Mouse (Mus musculus): ENCODE results near the gene Ran.
A peak's percentile ranks its signal among the peaks of the same experiment; 100 is the strongest.
"Not testable (repeated sequence)": the region's sequence is repeated elsewhere in the genome, so short reads cannot be mapped to it uniquely, and the experiment has no call there.

Gene Ran

DNA sequence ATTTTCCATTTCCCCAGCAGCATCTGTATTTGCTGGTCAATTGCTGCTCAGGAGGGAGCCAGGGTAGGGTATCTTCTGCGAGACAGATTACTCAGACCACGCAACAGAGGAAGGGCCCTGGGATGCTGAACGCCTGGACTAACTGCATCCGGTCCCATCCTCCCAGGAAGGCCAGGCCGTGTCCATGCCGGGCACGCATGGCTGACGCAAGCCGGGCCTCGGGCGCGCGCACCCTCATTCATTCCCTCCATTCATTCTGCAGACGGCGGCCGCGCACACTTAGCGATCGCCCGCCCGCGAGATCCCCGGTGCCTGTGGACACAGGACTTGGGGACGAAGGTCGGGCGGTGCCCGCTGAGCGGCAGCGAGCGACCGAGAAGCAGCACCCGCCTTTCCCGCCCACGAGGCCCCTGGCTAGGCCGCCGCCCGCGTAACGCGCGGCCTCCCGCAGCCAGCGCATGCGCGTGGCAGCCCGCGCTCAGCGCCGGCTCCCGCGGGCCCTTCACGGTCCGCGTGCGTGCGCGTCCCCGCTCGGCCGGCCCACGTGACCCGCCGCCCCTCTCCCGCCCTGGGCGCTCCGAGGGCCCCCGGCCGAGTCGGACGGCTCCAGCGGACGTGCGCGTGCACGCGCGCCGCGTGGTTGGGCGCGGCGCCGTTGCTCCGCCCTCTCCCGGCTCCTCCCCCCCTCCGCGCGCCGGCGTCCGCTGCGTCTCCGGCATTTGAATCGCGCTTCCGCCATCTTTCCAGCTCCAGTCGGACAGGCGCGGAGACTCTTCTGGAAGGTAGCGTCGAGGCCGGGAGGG, at the start of gene Ran:
Gene Ran, plus strand, starts transcription at position 573 of the 803 bp plus-strand sequence.
- DNase-seq (ENCODE audit: low read depth), result peak; percentile 82

DNA sequence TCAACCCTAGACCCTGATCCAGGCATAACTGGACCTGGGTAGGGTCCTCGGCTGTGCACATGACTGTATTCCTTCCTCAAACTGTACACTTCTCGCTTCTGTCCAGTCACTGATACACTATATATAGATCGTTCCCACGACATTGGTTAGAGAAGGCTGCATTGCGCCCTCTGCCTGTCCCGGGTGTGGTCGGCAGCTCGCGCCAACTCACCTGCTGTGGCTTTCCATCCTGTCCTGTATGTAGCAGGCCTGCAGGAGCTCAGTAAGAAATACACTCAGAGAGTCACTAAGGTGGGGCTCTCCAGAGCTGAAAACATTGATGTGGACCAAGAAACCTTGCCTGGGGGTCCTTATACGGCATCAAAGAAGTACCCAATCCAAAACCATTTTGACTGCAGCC, 49.0 kb upstream of the Ran start:
- no peak for DNase-seq (ENCODE audit: low read depth)

DNA sequence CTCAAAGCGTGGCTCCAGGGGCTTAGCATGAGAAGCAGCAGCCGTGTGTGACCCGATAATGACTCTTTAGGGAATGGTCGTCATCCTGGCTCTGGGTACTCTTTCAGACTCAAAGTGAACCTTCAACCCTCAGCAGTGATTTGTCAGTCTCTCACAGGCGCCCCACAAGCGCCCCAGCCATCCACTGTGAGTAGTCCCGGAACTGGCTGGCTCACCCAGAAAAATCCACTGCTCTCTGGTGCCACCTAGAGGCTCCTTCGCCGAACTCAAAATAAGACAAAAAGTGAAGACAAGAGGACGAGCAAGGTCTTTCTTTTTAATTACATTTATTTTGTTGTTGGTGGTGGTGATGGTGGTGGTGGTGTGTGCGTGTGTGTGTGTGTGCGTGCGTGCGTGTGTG, 48.6 kb upstream of the Ran start:
- DNase-seq (ENCODE audit: low read depth), result peak; percentile 66

DNA sequence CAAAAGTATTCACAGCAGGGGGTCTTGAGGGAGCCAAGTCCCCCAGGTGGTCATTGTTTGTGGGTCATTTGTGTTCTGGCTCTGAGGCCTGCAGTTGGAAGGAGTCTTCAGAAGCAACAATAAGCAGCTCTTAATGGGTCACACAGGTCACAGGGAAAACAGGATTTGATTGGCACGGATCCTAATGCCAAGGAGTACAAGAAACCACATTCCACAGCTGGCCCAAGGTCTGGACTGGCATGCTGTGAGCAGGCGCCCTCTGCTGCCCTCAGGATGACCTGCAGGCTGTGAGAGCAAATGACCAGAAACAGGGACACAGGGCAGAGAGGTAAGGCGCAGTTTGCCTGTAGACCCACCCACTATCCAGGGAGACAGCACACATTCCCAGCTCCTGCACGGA, 43.6 kb upstream of the Ran start:
- DNase-seq (ENCODE audit: low read depth), result peak; percentile 10

DNA sequence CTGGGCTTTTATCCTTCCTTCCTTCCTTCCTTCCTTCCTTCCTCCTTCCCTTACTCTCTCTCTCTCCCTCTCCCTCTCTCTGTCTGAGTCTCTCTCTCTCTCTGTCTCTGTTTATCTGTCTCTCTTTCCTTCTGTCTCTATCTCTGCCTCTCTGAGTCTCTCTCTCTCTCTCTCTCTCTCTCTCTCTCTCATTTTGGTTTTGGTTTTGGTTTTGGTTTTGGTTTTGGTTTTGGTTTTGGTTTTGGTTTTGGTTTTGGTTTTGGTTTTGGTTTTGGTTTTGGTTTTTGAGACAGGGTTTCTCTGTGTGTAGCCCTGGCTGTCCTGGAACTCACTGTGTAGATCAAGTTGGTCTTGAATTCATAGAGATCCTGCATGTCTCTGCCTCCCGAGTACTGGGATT, 42.4 kb upstream of the Ran start:
- not testable (repeated sequence) for DNase-seq (ENCODE audit: low read depth)

DNA sequence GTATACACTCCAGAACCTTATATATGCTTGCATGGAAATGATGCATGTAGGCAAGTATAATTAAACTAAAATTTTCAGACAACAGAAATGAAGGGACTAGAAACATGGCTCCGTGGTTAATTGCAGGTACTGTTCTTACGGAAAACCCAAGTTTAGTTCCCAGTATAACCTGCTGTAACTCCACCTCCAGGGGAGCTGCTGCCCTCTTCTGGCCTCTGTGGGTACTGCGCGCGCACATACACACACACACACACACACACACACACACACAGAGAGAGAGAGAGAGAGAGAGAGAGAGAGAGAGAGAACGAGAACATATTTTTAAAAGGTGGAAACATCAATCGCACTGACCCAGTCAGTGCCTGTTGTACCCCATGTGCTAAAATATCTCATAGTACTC, 40.9 kb upstream of the Ran start:
- DNase-seq (ENCODE audit: low read depth), result no peak

DNA sequence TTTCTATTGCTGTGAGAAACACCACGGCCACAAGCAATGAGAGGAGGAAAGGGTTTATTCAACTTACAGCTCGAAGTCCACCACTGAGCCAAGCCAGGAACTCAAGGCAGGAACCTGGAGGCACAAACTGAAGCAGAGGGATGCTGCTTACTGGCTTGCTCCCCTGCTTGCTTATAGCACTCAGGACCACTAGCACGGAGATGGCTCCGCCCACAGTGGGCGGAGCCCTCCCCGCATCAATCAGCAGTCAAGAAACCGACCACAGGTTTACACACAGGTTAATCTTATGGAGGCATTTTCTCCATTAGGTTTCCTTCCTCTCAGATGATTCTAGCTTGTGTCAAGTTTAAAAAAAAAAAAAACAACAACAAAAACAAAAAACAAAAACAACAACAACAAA, 39.0 kb upstream of the Ran start:
- no peak for DNase-seq (ENCODE audit: low read depth)

DNA sequence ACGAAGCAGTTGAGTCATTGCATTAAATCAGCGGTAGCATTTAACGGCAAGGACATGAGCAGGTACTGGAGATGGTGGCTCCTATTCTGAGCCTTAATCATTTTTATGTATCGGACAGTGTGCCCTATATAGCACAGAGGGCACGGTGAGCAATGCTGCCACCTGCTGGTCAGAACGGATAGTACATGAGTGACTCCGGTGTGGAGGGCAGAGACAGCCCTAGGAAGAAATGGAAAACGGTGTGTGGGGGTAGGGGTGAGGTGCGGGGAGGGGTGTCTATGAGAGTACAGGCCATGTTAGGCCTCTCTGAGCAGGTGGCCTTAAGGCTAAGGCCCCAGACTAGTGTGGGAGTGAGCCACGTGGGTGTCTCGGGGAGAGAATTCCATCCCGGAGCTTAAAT, 38.3 kb upstream of the Ran start:
- DNase-seq (ENCODE audit: low read depth), result peak; percentile 44

DNA sequence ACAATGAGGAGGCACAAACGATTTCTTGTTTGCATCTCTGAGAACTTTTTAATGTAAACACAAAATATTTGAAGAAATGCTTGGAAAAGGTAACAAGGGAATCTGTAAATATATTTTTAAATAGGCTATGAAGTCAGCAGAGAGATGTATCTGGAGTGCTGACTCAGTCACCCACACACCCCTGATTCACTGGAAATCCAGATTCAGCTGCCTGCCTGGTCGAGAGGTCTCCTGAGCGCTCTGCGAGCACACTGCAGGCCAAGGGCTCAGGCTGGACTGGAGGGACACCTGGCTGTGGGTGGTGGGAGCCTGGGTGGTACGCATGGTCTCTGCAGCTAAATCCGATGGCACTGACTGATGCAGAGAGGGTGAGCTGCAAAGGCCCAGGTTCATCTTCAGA, 35.3 kb upstream of the Ran start:
- no peak for DNase-seq (ENCODE audit: low read depth)

DNA sequence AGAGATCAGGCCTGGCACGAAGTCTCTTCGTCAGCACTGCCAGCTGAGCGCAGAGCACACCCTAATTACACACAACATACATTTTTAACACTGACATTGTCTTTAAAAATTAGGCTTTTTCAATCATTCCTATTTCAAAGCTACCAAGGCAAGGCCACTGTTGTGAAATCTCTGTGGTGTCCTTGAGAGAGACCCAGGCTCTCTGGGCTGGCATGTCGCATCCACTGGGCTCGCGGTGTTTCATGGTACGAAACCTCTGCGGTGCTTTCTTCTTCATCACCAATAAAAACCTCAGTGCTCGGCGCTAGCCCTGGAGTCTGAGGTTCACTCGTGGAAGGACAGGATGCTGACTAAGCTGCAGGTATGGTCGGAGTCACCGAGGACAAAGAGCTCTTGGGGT, 33.9 kb upstream of the Ran start:
- no peak for DNase-seq (ENCODE audit: low read depth)

DNA sequence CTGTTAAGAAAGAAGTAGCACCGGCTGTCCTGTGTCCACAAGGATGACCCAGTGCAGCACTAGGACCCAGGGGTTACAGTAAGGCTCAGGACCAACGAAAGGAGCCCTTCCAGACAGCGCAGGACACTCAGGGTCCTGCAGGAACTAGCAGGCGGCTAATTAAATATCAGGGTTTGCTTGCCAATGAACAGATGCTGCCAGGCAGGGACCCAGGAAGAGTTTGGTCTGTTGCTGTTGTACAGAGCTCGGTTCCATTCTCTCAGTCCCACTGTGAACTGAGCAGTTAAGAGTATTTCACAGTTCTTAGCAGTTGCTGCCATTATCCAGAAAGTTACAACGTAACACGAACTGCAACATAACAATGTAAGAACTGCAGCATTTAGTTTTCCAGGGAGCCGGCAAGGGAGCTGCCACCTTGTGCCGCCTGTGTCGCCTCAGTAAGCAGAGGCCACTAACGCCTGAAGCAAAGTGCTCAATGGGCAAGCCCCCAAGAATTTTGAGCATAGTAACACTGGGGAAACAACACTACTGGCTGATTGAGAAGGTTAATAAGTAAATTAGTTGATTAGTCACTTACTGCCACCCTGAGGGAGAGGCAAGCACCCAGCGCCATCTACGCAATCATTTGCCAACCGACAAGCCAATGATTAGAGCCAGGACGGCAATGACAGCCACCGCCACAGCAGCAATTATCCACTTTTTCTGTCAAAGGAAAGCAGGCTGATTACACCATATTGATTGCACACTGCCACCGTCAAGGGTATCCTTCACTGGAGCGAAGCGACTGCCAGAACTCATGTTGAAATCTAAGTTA, 32.5 kb upstream of the Ran start:
- no peak for DNase-seq (ENCODE audit: low read depth)

DNA sequence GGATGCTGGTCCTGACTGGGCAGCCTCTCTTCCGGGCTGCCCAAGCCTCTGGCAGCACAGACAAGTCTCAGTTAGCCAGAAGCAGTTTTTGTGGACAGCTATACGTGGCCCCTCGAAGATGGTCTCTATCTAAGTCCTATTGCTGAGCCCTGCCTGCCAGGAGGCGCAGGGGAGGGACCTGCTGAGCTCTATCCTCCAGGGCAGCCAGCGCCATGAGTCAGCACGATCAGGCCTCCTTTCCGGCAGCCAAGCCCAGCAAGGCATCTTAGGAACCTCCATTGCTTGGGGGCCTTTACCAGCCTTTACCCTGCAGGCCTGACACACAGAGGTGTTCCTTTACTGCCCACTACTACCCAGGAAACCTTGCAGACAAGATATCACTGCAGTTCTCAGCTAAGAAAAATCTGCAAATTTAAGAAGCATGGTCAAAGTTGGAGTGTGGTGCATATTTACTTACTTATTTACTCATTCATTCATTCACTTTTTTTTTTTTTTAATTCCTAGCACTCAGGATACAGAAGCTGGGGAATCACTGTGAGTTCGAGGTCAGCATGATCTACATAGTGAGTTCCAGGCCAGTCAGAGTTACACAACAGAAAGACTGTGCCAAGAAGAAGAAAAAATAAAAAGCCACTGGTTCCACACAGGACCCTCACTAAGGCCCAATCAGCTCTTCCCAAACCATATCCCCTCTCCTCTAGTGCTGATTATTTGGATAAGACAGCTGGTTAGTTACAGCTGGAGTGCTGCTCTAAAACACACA, 19.0 kb upstream of the Ran start:
- no peak for DNase-seq (ENCODE audit: low read depth)

DNA sequence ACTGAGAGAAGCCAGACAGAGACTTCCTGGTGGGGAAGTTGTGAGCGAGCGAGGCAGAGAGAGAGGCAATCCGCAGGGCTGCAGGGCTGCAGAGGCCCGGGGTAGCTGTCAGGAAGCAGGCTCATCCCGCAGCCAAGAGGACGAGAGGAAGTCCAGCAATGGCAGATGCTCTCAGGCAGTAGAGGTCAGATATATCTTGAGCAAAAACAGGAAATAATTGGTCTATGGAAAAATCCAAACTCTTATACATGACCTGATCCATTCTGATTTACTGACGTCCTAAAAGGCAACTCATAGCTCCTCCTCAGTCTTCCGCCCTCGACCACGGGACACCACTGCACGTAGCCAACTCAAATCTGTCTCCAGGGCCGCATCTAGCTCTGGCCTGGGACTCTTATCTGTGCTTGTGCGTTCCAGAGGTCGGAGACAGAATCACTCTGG, 17.3 kb upstream of the Ran start:
- DNase-seq (ENCODE audit: low read depth), result no peak

DNA sequence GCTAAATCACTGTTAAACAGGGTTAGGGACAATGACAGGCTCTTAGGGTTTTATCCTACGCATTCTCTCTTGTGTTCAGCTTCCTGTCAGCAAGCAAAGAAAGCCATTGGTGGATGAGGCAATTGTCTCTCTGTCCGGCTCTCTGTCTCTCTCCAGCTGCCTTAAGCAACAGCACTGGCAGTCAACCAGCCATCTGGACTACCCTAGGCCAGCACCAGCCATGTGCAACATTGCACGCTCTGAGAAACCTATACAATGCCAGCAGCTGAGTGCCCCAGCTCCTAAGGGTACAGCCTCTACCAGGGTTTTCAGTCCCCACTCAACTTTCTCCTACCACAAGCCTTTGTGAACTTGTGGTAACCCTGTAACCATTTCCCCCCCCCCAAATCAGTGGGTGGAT, 14.5 kb upstream of the Ran start:
- no peak for DNase-seq (ENCODE audit: low read depth)

DNA sequence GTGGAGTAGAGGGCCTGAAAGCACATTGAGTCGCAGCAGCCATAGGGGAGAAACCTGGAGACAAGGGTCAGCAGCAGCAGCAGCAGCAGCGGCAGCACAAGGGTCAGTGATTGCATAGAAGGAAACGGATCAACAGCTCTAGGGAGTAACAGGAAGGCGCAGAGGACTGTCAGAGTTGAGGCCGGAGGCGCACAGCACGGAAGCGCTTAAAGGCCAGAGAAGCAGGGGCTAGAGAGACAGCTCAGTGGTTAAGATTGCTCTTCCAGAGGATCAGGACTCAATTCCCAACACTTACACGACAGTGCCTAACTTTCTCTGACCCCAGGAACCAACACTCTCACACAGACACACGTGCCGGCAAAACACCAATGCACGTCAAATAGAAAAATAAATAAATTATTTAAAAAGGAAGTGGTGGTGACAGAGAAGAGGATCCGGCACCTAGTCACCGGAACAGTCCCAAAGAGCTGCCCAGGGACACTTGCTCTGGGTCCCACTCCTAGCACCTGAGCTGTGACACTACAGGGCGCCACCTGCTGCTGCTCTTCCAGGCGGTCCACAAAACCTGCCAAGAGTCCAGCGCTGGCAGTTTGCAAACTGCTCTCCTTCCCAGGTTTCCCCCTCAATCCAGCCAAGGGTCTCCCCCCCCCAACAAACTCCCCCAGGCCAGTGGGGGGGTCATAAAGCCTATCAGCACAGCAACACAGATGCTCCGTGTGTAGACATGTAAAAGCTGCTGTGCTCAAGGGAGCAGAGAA, 13.7 kb upstream of the Ran start:
- DNase-seq (ENCODE audit: low read depth), result no peak

DNA sequence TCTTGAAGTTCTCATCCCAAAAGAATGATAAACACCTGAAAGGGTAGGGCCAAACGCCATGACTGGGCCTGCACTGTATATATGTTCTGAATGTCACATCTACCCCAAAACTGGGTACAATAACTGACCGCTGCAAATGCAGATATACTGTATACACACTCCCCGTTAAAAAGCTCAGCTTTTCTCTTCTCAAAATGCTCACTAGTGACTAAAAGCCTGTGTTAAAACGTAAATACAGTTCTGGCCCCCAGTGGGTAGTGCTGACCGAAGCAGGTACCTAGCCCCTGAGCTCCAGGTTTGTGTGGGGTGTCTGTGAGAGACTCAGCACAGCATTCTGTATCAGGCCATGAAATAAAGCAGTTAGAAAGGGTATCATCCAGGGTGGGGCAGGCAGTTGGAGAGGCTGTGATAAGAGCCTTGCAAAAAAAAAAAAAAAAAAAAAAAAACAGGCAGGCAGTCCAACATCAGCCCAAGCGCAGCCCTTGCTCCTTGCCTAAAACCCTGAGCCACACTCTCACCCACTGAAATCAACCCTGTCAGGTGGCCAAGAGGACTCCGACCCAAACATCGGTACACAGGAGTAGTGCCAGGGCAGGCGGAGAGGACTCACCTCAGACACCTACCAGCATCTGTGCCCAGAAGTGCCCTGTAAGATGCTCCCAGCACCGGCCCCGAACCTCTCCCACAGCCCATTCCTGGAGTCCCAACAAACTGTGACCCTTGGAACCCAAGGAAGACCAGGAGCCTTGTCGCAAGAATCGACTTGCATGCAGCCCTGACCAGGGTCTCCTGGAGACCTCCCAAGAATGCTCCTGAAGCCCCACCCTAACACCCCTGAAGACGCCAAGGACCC, 12.5 kb upstream of the Ran start:
- no peak for DNase-seq (ENCODE audit: low read depth)

DNA sequence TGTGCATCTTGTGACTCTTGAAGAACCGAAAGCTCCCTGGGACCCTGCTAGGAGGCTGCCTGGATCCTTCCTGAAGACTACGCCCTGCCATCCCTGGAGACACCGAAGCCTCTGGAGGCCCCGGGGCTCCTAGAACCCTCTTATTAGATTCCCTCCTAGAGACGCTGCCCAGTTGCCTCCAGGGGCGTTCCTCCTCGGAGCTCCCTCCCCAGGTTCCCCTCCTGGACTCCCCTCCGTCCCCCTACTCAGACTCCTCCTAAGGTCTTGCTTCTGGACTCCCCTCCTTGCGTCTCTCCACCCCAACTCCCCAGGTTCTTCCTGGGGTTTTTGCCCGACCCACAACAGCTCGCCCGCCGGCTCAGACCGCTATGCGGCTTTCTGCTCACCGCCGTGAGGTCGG, 11.9 kb upstream of the Ran start:
- DNase-seq (ENCODE audit: low read depth), result no peak

DNA sequence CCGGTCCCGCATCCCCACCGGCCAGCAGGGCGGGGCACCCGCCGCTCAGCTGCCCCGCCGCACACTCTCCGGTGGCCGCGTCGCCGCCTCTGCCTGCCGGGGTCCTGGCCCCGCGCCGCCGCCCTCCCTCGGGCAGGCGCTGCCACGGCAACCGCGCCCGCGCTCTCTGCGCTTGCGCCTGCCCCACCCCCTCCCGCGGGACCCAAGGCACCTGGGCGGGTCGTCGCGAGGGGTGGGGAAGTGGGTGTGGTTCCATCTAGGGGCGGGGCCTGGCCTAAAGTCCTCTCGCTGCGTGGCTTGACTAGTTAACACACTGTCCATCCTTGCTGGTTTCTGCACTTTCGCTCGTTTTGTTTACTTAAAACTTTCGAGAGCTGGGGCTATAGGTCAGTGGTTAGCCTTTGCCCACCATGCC, 11.4 kb upstream of the Ran start, which contains the start of gene Stx2:
Gene Stx2, minus strand, starts transcription at position 163 of the 415 bp plus-strand sequence.
- peak; percentile 82 for DNase-seq (ENCODE audit: low read depth)

DNA sequence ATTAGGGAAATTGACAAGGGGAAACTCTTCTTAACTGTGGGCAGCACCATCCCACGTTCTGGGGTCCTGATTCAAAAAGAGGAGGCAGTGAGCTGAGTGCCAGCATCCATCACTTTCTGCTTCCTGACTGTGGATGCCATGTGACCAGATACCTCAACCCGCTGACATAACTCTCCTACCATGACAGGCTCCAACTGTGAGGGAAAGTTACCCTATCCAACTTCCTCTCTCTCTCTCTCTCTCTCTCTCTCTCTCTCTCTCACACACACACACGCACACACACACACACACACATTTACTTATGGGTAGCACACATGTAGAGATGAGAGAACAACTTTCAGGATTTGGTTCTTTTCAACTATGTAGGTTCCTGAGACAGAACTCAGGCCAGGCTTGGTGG, 10.3 kb upstream of the Ran start:
- no peak for DNase-seq (ENCODE audit: low read depth)

DNA sequence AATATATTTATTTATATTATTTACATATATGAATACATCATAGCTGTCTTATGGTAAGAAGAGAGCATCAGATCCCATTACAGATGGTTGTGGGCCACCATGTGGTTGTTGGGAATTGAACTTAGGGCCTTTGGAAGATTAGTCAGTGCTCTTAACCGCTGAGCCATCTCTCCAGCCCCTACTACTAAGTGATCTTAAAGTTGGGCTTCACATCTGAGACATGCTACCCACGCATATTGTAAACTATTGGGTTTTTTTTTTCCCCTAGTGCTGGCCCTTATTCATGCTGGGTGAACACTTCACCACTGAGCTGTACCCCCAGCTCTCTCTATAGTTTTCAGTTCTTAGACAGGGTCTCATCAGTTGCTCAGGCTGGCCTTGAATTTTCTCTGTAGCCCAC, 8.9 kb upstream of the Ran start:
- DNase-seq (ENCODE audit: low read depth), result no peak

DNA sequence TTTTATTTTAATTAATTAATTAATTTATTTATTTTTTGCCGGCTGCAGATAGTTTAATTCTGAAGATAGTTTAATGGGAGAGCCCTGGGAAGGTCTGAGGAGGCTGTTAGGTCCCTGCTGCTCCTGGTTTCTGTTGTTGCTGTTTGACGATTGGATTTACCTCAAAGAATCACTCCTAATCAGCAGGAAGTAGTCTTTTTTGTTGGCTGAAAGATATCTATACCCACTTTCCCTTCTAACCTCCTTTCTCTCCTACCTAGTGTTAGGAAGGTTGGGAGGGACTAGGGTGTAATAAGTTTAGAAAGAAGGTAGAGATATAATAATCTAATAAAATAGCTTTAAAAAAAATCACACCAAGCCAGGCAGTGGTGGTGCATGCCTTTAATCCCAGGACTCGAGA, 4.8 kb upstream of the Ran start:
- no peak for DNase-seq (ENCODE audit: low read depth)
